Mouse (Mus musculus): ENCODE measurements around the gene Olfr460. TPM values are rescaled to one million over a fixed set of nuclear protein-coding genes. Genes with fewer than 3 reads are reported as not detected.
"Not testable (repeated sequence)": the region's sequence is repeated elsewhere in the genome, so short reads cannot be mapped to it uniquely, and the experiment has no call there.

The Olfr460 gene
- total RNA-seq (2021) = not detected
- long read RNA-seq, experiment 1 = 0 reads
- long read RNA-seq, experiment 2 = 0 reads

DNA sequence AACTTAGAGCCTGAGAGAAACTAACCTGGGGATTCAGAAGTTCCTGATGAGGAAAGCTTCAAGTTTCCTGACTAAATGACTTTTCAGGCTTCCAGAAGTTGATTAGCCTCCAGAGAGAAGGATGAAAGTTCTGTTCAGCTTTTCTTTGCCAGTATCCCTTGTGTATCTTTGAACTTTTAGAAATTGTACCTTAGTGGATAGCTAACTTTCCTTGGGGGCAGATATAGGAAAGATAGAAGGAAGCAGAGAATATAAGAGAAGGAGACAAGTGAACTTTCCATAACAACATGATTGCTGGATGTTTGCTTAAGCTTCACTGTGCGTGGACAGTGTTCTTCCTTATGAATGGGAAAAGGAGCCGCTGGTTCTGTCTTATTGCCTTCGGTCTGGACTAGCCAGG, at the start of gene Olfr460:
TSS of gene Olfr460 (plus strand) at position 301 of the 400 bp plus-strand sequence.
- no peak for DNase-seq (ENCODE audit: low spot score in 2 of 2)

DNA sequence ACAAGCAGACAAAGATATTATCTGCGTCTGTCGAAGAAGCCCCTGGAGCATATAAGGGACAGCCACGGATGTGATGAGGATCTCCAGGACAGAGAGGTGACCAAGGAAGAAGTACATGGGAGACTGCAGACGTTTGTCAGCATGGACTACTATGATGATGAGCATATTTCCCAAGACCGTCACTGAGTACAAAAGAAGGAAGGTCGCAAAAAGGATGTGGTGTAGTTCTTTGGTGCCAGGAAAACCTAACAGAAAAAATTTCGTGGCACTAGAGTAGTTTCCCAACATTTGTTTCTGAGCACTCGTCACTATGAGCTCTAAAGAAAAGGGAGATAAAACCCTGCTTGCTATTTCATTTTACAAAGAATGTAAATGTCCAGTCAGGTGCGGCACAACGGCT, 24.6 kb upstream of the Olfr460 start:
- DNase-seq (ENCODE audit: low spot score in 2 of 2) = no peak

DNA sequence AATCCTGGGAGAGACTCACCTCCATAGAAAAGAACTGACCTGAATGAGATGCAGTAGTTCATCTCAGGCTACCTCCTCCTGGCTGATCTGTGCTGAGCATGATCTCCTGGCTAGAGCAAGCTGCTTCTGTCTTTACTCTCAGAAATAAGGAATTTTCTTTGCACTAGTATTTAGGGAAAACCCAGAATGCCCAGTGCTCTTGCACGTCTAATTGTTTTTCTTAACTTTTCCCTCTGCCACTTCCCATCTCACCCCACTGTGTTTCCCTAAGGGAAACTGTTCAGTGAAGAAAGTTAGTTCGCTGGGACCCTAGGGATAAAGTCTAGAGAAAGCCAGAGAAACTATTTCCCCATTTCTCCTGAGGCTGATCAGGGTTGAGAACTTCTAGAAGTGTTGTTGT, 14.3 kb upstream of the Olfr460 start, which contains the start of gene Olfr461:
TSS of gene Olfr461 (minus strand) at position 101 of the 400 bp plus-strand sequence.
- DNase-seq (ENCODE audit: low spot score in 2 of 2) = no peak

DNA sequence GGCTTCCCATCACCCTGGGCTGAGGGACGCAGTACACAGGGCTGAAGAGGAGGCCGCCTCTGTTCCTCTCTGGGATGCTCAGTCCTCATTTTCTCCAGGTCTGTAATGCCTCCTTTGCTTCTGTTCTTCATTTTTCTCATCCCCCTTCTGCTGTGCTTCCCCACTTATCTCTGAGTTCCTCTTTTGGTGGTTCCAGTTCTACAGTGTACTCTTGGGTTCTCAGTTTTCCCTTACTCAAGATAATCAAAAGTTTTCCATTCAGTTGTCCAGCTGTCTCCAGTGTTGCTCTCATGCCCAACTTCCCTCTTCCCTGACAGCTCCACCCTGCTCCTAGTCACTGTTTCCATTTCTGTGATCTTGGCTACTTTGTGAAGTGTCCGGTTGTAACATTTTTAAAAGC, 4.3 kb downstream of the Olfr460 start:
- DNase-seq (ENCODE audit: low spot score in 2 of 2) = no peak

DNA sequence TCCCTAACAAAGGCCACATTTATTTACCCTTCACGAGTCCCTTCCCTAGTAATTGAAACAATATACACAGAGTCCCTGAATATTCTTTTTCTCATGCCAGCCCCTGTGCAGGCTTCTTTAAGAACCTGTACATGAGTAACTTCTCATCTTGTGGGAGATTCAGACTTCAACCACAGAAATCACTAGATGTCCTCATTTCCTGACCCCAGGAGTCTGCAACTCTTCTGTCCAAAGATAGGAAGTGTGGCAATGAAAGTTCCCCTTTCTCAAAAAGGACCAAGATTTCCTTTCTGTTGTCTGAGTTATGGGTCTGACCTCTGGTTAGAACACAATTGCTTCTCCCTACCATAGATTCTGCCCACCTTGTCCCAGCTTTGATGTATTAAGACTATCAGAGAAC, 7.0 kb downstream of the Olfr460 start:
- DNase-seq (ENCODE audit: low spot score in 2 of 2) = no peak

DNA sequence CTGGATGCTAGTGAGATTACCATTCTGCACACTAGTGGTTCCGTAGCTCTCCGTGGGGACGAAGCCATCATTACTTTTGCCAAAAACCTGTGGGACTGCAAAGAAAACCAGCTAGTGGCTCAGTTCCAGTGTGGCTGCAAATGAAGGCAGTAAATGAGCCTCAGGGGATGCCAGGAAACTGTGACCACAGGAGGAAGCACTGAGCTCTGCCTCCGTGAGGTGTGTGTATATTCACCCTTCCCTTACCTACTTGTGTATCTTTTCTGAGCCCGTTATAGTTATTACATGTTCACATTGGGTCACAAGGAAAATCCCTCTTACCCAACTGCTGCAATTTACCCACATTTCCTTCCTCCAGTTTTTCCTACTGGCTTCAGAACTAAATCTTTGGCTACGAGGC, 15.0 kb downstream of the Olfr460 start:
- DNase-seq (ENCODE audit: low spot score in 2 of 2) = no peak

DNA sequence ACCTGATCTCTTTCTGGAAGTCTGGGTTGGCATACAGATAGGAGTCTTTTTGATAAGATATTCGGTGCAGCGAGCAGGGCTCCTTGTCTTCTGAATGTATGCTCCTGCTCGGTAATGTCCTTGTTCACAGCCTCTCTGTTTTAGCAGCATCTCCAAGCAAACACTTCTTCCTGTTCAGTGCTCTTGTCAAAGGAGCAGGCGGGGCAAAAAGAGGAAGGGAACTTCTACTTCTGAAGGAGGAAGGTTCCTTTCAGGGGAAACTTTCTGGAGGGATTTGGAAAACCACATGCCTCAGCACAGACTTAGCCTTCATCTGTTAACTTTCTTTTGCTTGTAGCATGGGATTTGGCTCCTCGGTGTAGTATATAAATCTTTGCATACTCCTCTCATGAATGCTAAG, 16.4 kb downstream of the Olfr460 start, which contains the start of gene Clec5a:
TSS of gene Clec5a (minus strand) at position 177 of the 400 bp plus-strand sequence.
- no peak for DNase-seq (ENCODE audit: low spot score in 2 of 2)

DNA sequence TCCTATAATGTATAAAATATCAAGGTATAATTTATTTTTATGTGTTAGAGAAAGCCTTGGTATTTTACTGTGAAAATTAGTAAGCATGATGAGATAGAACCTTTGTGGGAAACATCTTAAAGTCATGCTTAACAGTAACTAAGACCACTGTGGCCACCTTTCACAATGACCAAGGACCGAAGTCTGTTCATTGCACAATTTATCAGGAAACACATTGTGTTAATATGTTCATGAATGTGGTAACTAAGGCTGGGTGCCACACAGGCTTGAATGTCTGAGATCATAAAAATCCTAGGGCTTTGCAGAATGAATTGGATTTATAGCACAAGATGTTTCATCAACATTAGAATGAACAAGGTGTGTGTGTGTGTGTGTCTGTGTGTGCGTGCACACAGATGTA, 19.1 kb downstream of the Olfr460 start:
- DNase-seq (ENCODE audit: low spot score in 2 of 2) = no peak

DNA sequence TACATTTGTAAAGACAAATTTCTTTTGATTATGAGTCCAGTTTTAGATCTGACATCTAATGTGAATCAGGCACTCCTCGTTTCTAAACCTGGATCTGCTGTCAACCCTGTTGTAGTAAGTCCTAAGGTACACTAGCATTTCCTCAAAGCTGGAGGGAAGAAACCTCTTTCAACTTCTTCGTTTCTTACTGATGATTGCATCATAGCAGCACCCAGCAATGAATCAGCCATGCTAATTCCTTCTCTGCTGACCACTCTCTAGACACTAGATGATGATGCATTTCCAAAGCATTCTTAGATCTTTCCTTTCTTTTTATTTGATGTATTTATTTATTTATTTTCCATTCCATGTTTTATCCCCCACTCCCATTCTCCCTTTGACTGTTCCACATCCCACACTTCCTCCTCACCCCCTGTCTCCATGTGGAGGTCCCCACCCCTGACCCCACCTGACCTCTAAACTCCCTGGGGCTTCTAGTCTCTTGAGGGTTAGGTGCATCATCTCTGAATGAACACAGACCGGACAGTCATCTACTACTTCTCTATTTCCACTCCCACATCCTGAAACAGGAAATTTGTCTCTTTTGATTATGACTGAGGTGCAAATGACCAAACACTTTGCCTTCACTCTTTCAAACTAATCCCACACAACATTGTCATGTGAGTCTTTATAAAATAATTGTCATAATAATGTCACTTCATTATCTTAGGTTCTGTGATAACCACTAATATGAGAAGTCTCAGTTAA, 25.7 kb downstream of the Olfr460 start:
- no peak for DNase-seq (ENCODE audit: low spot score in 2 of 2)

DNA sequence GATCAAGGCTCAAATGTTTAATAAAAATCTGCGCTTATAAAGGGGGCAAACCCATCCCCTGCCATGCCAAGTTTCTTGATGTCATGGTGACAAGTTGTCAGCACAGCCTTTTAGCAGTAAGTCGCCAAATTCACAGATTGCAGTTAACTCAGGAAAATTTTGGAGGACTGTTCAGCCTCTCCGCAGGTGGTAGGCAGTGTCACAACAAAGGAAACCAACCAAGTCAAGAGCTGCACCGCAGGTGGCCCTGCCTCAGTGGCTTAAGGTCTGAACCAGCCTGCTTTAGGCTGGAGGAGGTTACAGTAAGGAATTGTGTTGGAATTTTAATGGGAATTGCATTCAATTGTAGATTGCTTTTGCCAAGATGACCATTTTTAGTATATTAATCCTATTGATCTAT, 29.3 kb downstream of the Olfr460 start:
- DNase-seq (ENCODE audit: low spot score in 2 of 2) = not testable (repeated sequence)

DNA sequence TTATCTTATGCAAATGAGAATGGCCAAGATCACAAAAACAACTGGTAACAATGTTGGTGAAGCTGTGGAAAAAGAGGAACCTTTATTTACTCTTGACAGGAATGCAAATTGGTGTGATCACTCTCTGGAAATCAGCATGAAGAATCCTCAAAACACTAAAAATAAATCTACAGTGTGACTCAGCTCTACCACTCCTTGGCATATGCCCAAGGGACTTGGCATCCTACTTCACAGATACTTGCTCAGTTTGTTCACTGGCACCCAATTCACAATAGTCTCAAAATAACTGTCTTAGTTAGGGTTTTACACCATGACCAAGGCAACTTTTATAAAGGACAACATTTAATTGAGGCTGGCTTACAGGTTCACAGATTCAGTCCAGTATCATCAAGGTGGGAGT, 38.1 kb downstream of the Olfr460 start:
- DNase-seq (ENCODE audit: low spot score in 2 of 2) = no peak

DNA sequence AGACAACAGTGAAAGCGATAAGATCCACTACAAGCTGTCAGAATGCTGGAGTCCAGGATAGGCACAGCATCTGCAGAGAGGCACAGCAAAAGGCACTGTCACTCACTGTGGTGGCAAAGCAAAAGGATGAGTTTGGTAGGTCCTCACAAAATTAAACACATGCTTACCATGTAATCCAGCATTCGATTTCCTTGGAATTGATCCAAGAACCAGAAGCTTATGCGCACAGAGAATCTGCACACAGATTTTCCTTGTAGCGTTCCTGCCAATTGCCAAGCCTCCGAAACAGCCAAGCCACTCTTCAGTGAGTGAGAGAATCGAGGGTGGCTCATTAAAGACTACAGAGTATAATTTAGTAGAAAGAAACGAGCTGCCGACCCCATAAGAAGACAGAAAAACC, 41.0 kb downstream of the Olfr460 start:
- DNase-seq (ENCODE audit: low spot score in 2 of 2) = no peak

DNA sequence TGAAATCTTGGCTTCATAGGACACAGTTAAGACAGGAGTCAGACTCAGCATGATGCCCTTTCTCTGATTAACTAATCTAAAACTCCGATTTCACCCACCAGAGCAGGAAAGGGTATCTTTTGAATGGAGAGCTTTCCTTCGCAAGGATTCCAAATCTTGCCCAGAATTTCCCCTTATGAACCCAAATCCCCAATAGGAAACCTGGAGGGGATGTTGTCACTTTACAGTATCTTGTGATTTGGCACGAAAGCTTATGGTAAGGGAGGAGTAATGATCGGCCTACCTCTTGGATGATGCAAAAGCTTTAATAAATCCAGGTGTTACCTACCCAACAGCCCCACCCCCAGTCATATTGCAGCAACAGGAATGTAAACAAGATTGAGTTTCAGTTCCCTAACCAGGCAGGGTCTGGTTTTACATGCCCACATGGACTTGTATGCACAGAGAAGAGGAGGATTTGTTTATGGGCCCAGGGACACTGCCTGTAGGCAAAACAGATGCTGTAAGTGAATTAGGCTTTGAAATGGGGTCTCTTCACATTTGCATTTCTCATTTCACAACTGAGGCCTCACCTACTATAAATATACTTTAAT, 44.1 kb downstream of the Olfr460 start, which contains the start of gene Tas2r138:
TSS of gene Tas2r138 (minus strand) at position 51 of the 593 bp plus-strand sequence.
- DNase-seq (ENCODE audit: low spot score in 2 of 2) = no peak

DNA sequence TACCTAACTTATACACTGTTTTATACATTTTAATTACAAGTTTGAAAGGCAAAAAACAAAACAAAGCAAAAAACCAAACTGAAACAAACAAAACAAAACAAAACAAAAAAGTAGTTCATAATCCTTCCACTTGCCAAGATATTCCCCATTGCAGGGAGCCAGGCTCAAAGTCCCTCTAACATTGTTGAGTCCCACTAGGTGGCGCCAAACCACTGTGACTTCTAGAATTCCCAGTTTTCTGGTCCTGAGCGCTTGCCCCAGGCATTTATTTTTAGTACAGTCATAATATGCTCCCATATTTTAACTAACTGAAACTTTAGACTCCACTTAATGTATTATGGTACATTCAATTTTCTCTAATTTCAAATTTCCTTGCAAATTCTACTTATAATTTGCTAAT, 48.7 kb downstream of the Olfr460 start:
- peak; percentile 27 to 32 for DNase-seq (ENCODE audit: low spot score in 2 of 2)

Other genes starting within 250 kb of the Olfr460 start
- gene Agk, start 244.3 kb upstream of the Olfr460 start, total RNA-seq (2021) = 10 to 100 TPM; 35.7 to 40.0 TPM
- 10 to 100 TPM; 18.2 to 20.2 TPM for gene E330009J07Rik, start 133.4 kb upstream of the Olfr460 start, total RNA-seq (2021)
- gene Wee2, start 130.4 kb upstream of the Olfr460 start, total RNA-seq (2021) = not detected
- gene Ssbp1, start 98.1 kb upstream of the Olfr460 start, total RNA-seq (2021) = 10 to 100 TPM; 72.0 to 75.3 TPM
- gene Tas2r137, start 78.3 kb upstream of the Olfr460 start, total RNA-seq (2021) = not detected
- not detected for gene Tas2r108, start 76.0 kb upstream of the Olfr460 start, total RNA-seq (2021)
- gene Prss37, start 50.0 kb upstream of the Olfr460 start, total RNA-seq (2021) = not detected
- gene Olfr461, start 14.4 kb upstream of the Olfr460 start, total RNA-seq (2021) = not detected
- gene Clec5a, start 16.3 kb downstream of the Olfr460 start, total RNA-seq (2021) = 1 to 10 TPM; 1.1 to 1.2 TPM
- gene Tas2r138, start 43.8 kb downstream of the Olfr460 start, total RNA-seq (2021) = not detected
- 1 to 10 TPM; 2.4 to 7.3 TPM for gene Mgam, start 59.3 kb downstream of the Olfr460 start, total RNA-seq (2021)